Comparison of ENCODE assay signal across 8 mouse cellular contexts in the genomic region with DNA sequence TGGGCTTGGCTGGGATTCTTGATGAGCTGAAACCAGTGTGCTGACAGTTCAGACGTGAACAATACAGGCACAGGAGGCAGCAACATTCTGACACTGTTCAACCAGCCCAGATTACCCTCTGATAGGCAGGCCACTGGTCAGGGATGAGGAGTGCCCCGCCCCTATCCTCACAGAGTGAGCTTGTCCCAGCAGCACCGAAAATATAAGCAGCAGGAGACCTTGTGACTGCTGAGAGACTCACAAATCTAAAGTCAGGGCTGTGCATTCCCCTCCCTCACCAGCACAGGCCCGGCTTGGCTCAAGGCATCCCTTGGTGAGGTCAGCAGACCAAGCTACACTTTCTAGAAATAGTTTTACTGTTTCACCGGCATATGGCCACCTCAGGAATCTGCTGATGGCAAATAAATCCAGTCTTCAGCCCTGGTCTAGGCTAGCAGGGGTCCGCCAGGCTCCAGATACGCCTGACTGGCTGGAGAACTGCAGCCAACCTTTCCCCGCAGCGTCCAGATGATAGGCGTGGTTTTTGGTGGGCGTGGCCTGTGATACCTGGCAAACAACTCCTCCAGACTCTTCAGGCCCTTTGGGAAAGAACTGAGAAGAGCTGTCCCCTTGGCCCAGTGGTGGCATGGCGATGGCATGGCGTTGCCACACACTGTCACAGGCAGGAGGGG.
DNase-seq lines count a peak whose midpoint lies in the region; ATAC-seq lines count a peak whose summit lies in the region.
"Had no signal": no experiment of that assay in that cellular context is flagged by ENCODE, and none has a peak within 500 bp of the region (broad histone marks: within the 10 kb centered on the region; RNA-seq: fewer than 3 reads in every experiment).

No protein-coding gene starts in this region.

- H3K36me3 ChIP-seq in hindbrain, embryonic 15.5 days = no peaks in the 10 kb centered on the region
- H3K36me3 ChIP-seq: lung, embryonic 15.5 days had no signal

- no peak overlapping the region for H3K4me3 ChIP-seq in hindbrain, embryonic 15.5 days
- H3K4me3 ChIP-seq: lung, embryonic 15.5 days had no signal

- no peaks in the 10 kb centered on the region for H3K27me3 ChIP-seq in hindbrain, embryonic 15.5 days

- peaks cover 27% of the 10 kb centered on the region for H3K4me1 ChIP-seq in hindbrain, embryonic 15.5 days (replicated peaks)

- 16% methylated on average over 13 of the region's 13 CpGs for WGBS in hindbrain, embryonic 15.5 days

- H3K27ac ChIP-seq in hindbrain, embryonic 15.5 days (replicated peaks) = peak overlapping the region; percentile 34; the same call in 1 of the 2 replicates
- H3K27ac ChIP-seq: lung, embryonic 15.5 days had no signal

- H3K4me2 ChIP-seq in hindbrain, embryonic 15.5 days = no peak overlapping the region
- H3K4me2 ChIP-seq: lung, embryonic 15.5 days had no signal

- peak; percentile 55 for ATAC-seq in hindbrain, embryonic 15.5 days (ENCODE audit: low FRiP score, low read depth)

- no peaks in the 10 kb centered on the region for H3K9me3 ChIP-seq in hindbrain, embryonic 15.5 days
- H3K9me3 ChIP-seq: lung, embryonic 15.5 days had no signal

- peak; percentile 39 for DNase-seq in Muller cell, postnatal 12 days (ENCODE audit: inconsistent ontology term)
- peak; percentile 66 for DNase-seq in cerebellum, adult 11 months
- DNase-seq in lung, adult 18-20 months = peak; percentile 32 to 36
- no peak for DNase-seq in MN1 (ENCODE audit: low spot score)
- no peak for DNase-seq in left cerebral cortex, postnatal 14 days (ENCODE audit: low spot score in 2 of 2)
- no peak for DNase-seq in adrenal gland, postnatal 36 days

- intact Hi-C loops in left cerebral cortex, postnatal 14 days (cut with DNase I) = no loop called here

- H3K9ac ChIP-seq in hindbrain, embryonic 15.5 days = no peak overlapping the region
- H3K9ac ChIP-seq: lung, embryonic 15.5 days had no signal

Comparison
In these comparisons a context has a peak if more than half of its experiments do, and no peak if none do; other contexts are left out.
1. DNase-seq: peak in Muller cell, postnatal 12 days (single experiment), cerebellum, adult 11 months (single experiment) and lung, adult 18-20 months (2 of 2); none in MN1 (single experiment), left cerebral cortex, postnatal 14 days (0 of 2) and adrenal gland, postnatal 36 days (0 of 2).